Mouse (Mus musculus): ENCODE data around the gene Bivm.

GRCm38 (mm10) chr1:44142747-44143146 lies 24.0 kb downstream of the Bivm start:
- TF ChIP-seq POU5F1 (IDR thresholded peaks at IDR 0.05; ENCODE audit: borderline replicate concordance, low read length) = no peak
- no peak for TF ChIP-seq CTCF (conservative IDR thresholded peaks at IDR 0.05; ENCODE audit: low read length)
- no peak for TF ChIP-seq NANOG (IDR thresholded peaks at IDR 0.05; ENCODE audit: borderline replicate concordance, low read length)
